Mouse (Mus musculus) bone marrow macrophage, adult 2 months (primary cell): ENCODE measurements around the gene Cenpt.

ENCODE experiments used
- CTCF ChIP-seq: IDR thresholded peaks from 2 replicates; pipeline ENCODE4 v1.5.1; 2012; ENCODE audit warnings: low read depth, mild to moderate bottlenecking, low read length, moderate library complexity
- POLR2A ChIP-seq: IDR thresholded peaks from 2 replicates; pipeline ENCODE4 v1.6.1; 2012; ENCODE audit warnings: mild to moderate bottlenecking, low read depth, low read length, borderline replicate concordance

GRCm38 (mm10) chr8:105810245-105810786, 42.8 kb downstream of the Cenpt start:
- TF ChIP-seq CTCF (no peak), POLR2A (no peak)
